Mouse (Mus musculus): ENCODE measurements around the gene Gm20388. TPM values are rescaled to one million over a fixed set of nuclear protein-coding genes. Genes with fewer than 3 reads are reported as not detected.

The Gm20388 gene
- polyA plus RNA-seq, 1 experiment from 2014 or later, result 4.4 TPM

DNA sequence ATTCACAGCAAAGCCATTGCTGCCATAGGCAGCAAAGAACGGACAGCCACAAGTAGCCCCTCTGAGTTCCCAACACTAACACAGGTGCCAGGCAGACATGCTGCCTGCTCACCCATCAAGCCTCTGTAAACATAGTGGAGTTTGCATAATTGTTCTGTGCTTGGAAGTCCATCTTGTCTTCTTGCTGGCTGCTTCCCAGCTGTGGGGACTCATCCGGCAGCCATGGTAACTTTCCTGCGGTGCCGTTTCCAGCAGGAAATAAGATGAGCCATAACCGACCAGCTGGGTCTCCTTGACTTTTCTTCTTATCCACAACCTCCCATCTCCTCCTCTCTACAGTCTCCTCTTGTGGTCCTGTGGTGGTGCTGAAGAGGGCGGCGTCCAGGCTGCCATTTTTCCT, 787.8 kb downstream of the Gm20388 start:
- Histone ChIP-seq H3K36me3 (no peaks in the 10 kb centered on the region), H3K4me1 (replicated peaks) (peaks cover 8% of the 10 kb centered on the region; the same call in 1 of the 2 replicates), H3K4me3 (replicated peaks) (no peak overlapping the region), H3K9me3 (no peaks in the 10 kb centered on the region), H3K9ac (replicated peaks) (no peak overlapping the region), H3K27ac (no peak overlapping the region), H3K27me3 (no peaks in the 10 kb centered on the region), H3K4me2 (replicated peaks) (no peak overlapping the region)
- ATAC-seq, result no peak
- 88% methylated on average over 7 of the region's 7 CpGs for WGBS

DNA sequence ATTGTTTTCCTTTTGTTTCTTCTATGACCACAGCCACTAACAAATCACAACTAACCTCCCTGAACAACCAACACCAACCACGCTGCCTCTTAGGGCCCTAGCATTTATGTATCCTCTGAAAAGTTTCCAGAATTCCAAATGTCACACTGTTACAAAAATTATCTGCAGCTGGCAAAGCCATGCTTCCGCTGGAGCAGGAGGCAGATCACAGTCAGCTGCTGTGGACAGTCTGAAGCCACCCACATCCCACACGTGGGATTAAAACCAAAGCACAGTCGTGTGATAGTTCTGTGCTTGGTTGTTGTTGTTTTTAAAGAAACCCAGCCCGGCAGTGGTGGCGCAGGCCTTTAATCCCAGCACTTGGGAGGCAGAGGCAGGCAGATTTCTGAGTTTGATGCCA, 788.4 kb downstream of the Gm20388 start:
- H3K9ac ChIP-seq (replicated peaks), result no peak overlapping the region
- no peaks in the 10 kb centered on the region for H3K36me3 ChIP-seq
- peaks cover 8% of the 10 kb centered on the region; the same call in 1 of the 2 replicates for H3K4me1 ChIP-seq (replicated peaks)
- H3K4me3 ChIP-seq (replicated peaks), result no peak overlapping the region
- H3K27me3 ChIP-seq, result no peaks in the 10 kb centered on the region
- WGBS, result 83% methylated on average over 6 of the region's 6 CpGs
- H3K4me2 ChIP-seq (replicated peaks), result no peak overlapping the region
- ATAC-seq, result no peak
- H3K27ac ChIP-seq, result no peak overlapping the region
- no peaks in the 10 kb centered on the region for H3K9me3 ChIP-seq

GRCm38 (mm10) chr8:120699565-120699964, 788.9 kb downstream of the Gm20388 start:
- ATAC-seq, result no peak
- WGBS, result 87% methylated on average over 2 of the region's 2 CpGs
- Histone ChIP-seq H3K4me3 (replicated peaks) (no peak overlapping the region), H3K9ac (replicated peaks) (no peak overlapping the region), H3K27ac (no peak overlapping the region), H3K4me2 (replicated peaks) (no peak overlapping the region), H3K27me3 (no peaks in the 10 kb centered on the region), H3K4me1 (replicated peaks) (peaks cover 8% of the 10 kb centered on the region; the same call in 1 of the 2 replicates), H3K9me3 (no peaks in the 10 kb centered on the region), H3K36me3 (no peaks in the 10 kb centered on the region)

DNA sequence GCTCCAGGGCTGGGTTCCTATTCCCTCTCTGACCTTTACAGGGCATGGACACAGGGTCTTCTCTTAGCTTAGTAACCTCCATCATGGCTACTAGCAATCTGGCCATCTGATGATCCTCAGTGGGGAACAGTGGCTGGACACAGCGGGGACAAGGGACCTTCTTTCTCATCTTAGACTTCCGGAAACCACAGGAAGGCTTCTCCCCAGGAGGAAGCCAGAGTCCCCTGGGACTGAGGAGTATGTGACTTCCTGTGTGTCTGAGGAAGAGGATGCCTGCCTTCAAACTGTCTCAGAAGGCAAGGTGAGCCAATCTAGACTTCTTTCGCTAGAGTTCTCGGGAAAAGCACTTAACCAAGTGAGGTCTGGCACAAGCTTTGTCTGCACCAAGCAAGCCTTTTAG, 789.4 kb downstream of the Gm20388 start:
- Histone ChIP-seq H3K4me1 (replicated peaks) (peaks cover 8% of the 10 kb centered on the region; the same call in 1 of the 2 replicates), H3K9me3 (no peaks in the 10 kb centered on the region), H3K4me2 (replicated peaks) (no peak overlapping the region), H3K36me3 (no peaks in the 10 kb centered on the region), H3K4me3 (replicated peaks) (no peak overlapping the region), H3K9ac (replicated peaks) (no peak overlapping the region), H3K27me3 (no peaks in the 10 kb centered on the region), H3K27ac (no peak overlapping the region)
- no peak for ATAC-seq
- 87% methylated on average over 4 of the region's 4 CpGs for WGBS

- no peak overlapping the region for H3K4me3 ChIP-seq (replicated peaks)
- H3K27ac ChIP-seq, result no peak overlapping the region
- H3K4me2 ChIP-seq (replicated peaks), result no peak overlapping the region
- no peaks in the 10 kb centered on the region for H3K27me3 ChIP-seq
- H3K9ac ChIP-seq (replicated peaks), result no peak overlapping the region
- H3K4me1 ChIP-seq (replicated peaks), result no peaks in the 10 kb centered on the region
- ATAC-seq, result no peak
- no peaks in the 10 kb centered on the region for H3K36me3 ChIP-seq
- 72% methylated on average over 19 of the region's 19 CpGs for WGBS
- H3K9me3 ChIP-seq, result no peaks in the 10 kb centered on the region
Measured at GRCm38 (mm10) chr8:120701758-120702465, 791.3 kb downstream of the Gm20388 start.

DNA sequence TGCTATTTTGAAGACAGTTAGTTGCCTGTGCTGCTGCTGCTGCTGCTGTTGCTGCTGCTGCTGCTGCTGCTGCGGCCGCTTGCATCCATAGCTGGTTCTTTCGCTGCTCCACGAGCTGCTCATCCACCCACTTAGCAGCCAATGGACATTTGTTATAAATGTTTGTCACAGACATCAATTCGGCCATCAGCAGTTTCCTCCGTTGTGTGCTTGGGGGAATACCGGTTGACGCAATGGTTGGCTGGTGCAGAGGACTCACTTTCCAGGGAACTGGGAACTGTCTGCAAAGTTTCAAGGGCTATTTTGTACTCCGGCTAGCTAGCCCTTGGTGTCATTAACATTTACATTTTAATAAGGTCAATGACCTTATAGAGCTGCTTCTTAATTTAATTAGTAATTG, 793.6 kb downstream of the Gm20388 start:
- Histone ChIP-seq H3K4me2 (replicated peaks) (no peak overlapping the region), H3K4me1 (replicated peaks) (no peaks in the 10 kb centered on the region), H3K27ac (no peak overlapping the region), H3K9ac (replicated peaks) (no peak overlapping the region), H3K36me3 (no peaks in the 10 kb centered on the region), H3K27me3 (no peaks in the 10 kb centered on the region), H3K4me3 (replicated peaks) (no peak overlapping the region), H3K9me3 (no peaks in the 10 kb centered on the region)
- no peak for ATAC-seq
- WGBS, result 79% methylated on average over 9 of the region's 9 CpGs

GRCm38 (mm10) chr8:120705163-120705562, 794.5 kb downstream of the Gm20388 start:
- no peak overlapping the region for H3K27ac ChIP-seq
- WGBS, result 86% methylated on average over 15 of the region's 15 CpGs
- H3K9me3 ChIP-seq, result no peaks in the 10 kb centered on the region

GRCm38 (mm10) chr8:120706193-120706592, 795.6 kb downstream of the Gm20388 start:
- no peak overlapping the region for H3K9ac ChIP-seq (replicated peaks)
- H3K4me3 ChIP-seq (replicated peaks), result no peak overlapping the region
- H3K27ac ChIP-seq, result no peak overlapping the region
- WGBS, result 81% methylated on average over 3 of the region's 3 CpGs
- ATAC-seq, result no peak
- no peaks in the 10 kb centered on the region for H3K27me3 ChIP-seq
- no peaks in the 10 kb centered on the region for H3K9me3 ChIP-seq
- H3K4me2 ChIP-seq (replicated peaks), result no peak overlapping the region
- H3K4me1 ChIP-seq (replicated peaks), result no peaks in the 10 kb centered on the region
- H3K36me3 ChIP-seq, result no peaks in the 10 kb centered on the region

More at GRCm38 (mm10) chr8:120705163-120705562, 794.5 kb downstream of the Gm20388 start:
- Histone ChIP-seq H3K4me1 (replicated peaks) (no peaks in the 10 kb centered on the region), H3K4me3 (replicated peaks) (no peak overlapping the region), H3K9ac (replicated peaks) (no peak overlapping the region), H3K4me2 (replicated peaks) (no peak overlapping the region), H3K27me3 (no peaks in the 10 kb centered on the region), H3K36me3 (no peaks in the 10 kb centered on the region)
- no peak for ATAC-seq

DNA sequence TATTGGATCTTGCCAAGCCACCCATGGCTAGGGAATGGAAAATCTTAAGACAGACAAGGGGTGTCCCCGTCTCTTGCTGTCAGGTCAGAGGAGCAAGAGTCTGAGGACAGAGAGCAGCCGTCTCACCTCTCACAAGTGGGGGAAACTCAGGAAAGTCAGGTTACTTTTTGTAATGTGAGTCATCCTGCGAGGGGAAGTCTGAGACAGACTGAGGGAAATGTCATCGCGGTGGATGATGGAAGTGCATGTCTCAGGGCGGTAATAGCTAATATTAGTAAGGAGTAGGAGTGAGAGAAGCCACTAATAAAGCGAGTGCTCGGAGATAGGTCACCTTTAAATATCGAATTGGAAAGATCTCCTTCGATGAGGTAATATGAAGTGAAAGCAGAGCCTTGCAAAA, 798.5 kb downstream of the Gm20388 start:
- Histone ChIP-seq H3K9me3 (no peaks in the 10 kb centered on the region), H3K36me3 (no peaks in the 10 kb centered on the region), H3K9ac (replicated peaks) (no peak overlapping the region), H3K4me1 (replicated peaks) (no peaks in the 10 kb centered on the region), H3K27ac (no peak overlapping the region), H3K4me2 (replicated peaks) (no peak overlapping the region), H3K4me3 (replicated peaks) (no peak overlapping the region), H3K27me3 (no peaks in the 10 kb centered on the region)
- WGBS, result 86% methylated on average over 10 of the region's 10 CpGs
- ATAC-seq, result no peak

DNA sequence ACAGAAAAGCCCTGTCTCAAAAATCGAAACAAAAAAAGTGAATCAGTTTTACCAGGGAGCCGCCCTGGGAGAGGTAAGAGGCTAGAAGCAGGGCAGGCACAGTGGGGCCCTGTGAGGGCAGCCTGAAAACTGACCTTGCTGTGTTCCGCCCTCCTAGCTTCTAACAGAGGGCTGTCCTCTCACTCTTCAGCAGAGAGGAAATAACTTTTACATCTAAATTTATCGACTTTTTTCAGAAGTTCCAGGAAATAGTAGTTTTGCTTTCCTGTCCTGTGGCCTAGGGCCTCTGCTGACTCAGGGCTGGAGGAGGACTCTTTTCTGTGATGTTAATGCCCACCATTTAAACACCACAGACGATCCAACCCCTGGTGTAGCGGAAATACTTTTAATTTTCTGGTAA, 804.6 kb downstream of the Gm20388 start:
- no peaks in the 10 kb centered on the region for H3K27me3 ChIP-seq
- H3K36me3 ChIP-seq, result no peaks in the 10 kb centered on the region
- 78% methylated on average over 6 of the region's 6 CpGs for WGBS
- H3K9me3 ChIP-seq, result no peaks in the 10 kb centered on the region
- H3K4me1 ChIP-seq (replicated peaks), result no peaks in the 10 kb centered on the region
- no peak overlapping the region for H3K4me2 ChIP-seq (replicated peaks)
- H3K4me3 ChIP-seq (replicated peaks), result no peak overlapping the region
- no peak overlapping the region for H3K27ac ChIP-seq
- ATAC-seq, result no peak
- no peak overlapping the region for H3K9ac ChIP-seq (replicated peaks)

- no peak overlapping the region for H3K9ac ChIP-seq (replicated peaks)
- no peak for ATAC-seq
- 85% methylated on average over 15 of the region's 15 CpGs for WGBS
Measured at GRCm38 (mm10) chr8:120715996-120716680, 805.5 kb downstream of the Gm20388 start.

DNA sequence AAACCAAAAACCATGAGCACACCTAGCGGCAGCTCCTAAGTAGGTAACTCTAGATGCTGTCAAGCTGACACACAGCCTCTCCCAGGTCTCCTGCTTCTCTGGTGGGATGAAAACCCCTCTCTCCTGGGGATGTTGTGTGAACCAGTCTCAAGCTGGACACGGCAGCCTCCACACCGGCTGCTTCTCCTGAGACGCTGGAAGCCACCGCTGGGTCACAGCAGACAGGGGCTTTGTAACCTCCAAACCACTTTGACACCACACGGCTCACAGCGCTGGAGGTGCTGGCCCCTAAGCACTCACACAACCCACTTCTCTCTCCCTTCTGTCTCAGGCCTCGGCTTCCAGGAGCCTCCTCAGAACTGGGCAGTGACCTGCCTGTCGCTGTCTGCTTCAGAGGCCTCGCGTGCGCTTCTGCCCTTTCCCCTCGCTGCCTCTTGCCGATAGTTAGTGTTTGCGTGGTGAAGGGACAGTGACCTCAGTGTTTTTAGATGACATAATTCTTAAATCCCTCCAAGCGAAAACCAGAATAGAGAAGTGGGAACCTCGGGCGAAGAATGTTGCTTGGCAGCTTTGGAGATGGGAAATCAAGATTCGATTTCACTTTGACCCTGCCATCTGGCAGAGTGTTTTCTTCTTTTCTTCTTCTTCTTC, 809.1 kb downstream of the Gm20388 start:
- Histone ChIP-seq H3K9me3 (no peaks in the 10 kb centered on the region), H3K4me1 (replicated peaks) (no peaks in the 10 kb centered on the region), H3K4me3 (replicated peaks) (no peak overlapping the region), H3K27ac (no peak overlapping the region), H3K27me3 (no peaks in the 10 kb centered on the region), H3K36me3 (no peaks in the 10 kb centered on the region), H3K9ac (replicated peaks) (no peak overlapping the region), H3K4me2 (replicated peaks) (no peak overlapping the region)
- WGBS, result 75% methylated on average over 19 of the region's 19 CpGs
- ATAC-seq, result no peak

More at GRCm38 (mm10) chr8:120715996-120716680, 805.5 kb downstream of the Gm20388 start:
- Histone ChIP-seq H3K27me3 (no peaks in the 10 kb centered on the region), H3K27ac (no peak overlapping the region), H3K36me3 (no peaks in the 10 kb centered on the region), H3K9me3 (no peaks in the 10 kb centered on the region), H3K4me3 (replicated peaks) (no peak overlapping the region), H3K4me1 (replicated peaks) (no peaks in the 10 kb centered on the region), H3K4me2 (replicated peaks) (no peak overlapping the region)

Data from midbrain, embryonic 13.5 days (tissue).